Mouse (Mus musculus) adrenal gland (tissue): ENCODE measurements around the gene Ppp4c.
"Not testable (repeated sequence)": the region's sequence is repeated elsewhere in the genome, so short reads cannot be mapped to it uniquely, and the experiment has no call there.

Experiments used
- intact Hi-C: fragments of 180-260 bp; cut with DNase I; formaldehyde crosslinking; loops from one replicate; pipeline ENCODE4 v1.15.1; 2025

The Ppp4c gene

GRCm38 (mm10) chr7:126781661-126782370, 10.5 kb downstream of the Ppp4c start:
- intact Hi-C loops = no loop called here

GRCm38 (mm10) chr7:126780971-126781635, 11.2 kb downstream of the Ppp4c start, which contains the start of gene Tbx6:
Gene Tbx6, plus strand, starts transcription at chr7:126781483.
- intact Hi-C loops = no loop called here

- intact Hi-C loops = no loop called here
Measured at GRCm38 (mm10) chr7:126779983-126780970, 12.0 kb downstream of the Ppp4c start.

GRCm38 (mm10) chr7:126779101-126779500, 13.2 kb downstream of the Ppp4c start:
- intact Hi-C loops = not testable (repeated sequence)

- intact Hi-C loops = no loop called here
Measured at GRCm38 (mm10) chr7:126778147-126778546, 14.1 kb downstream of the Ppp4c start.

- intact Hi-C loops = no loop called here
Measured at GRCm38 (mm10) chr7:126777476-126777875, 14.8 kb downstream of the Ppp4c start.

- intact Hi-C loops = no loop called here
Measured at GRCm38 (mm10) chr7:126776598-126777057, 15.7 kb downstream of the Ppp4c start, which contains the start of gene Ypel3. Gene Ypel3, plus strand, starts transcription at chr7:126776955.

GRCm38 (mm10) chr7:126775978-126776234, 16.4 kb downstream of the Ppp4c start:
- intact Hi-C loops = no loop called here

GRCm38 (mm10) chr7:126775185-126775977, 16.9 kb downstream of the Ppp4c start:
- intact Hi-C loops = no loop called here

GRCm38 (mm10) chr7:126774463-126774862, 17.8 kb downstream of the Ppp4c start:
- intact Hi-C loops = no loop called here

GRCm38 (mm10) chr7:126773351-126773750, 18.9 kb downstream of the Ppp4c start:
- intact Hi-C loops = no loop called here

- intact Hi-C loops = no loop called here
Measured at GRCm38 (mm10) chr7:126770784-126771183, 21.5 kb downstream of the Ppp4c start.

GRCm38 (mm10) chr7:126767001-126767400, 25.3 kb downstream of the Ppp4c start:
- intact Hi-C loops = no loop called here

GRCm38 (mm10) chr7:126766201-126766600, 26.1 kb downstream of the Ppp4c start, which contains the start of gene Gdpd3:
Gene Gdpd3, plus strand, starts transcription at chr7:126766334.
- intact Hi-C loops = no loop called here

- intact Hi-C loops = no loop called here
Measured at GRCm38 (mm10) chr7:126765540-126765939, 26.8 kb downstream of the Ppp4c start.

GRCm38 (mm10) chr7:126762471-126763008, 29.8 kb downstream of the Ppp4c start:
- intact Hi-C loops = loop anchor here (5.0 kb wide), 1 partner anchor 35 kb away; the partner anchor contains the start of gene Fam57b

GRCm38 (mm10) chr7:126761529-126762067, 30.7 kb downstream of the Ppp4c start:
- intact Hi-C loops = loop anchor here (5.0 kb wide), 1 partner anchor 36 kb away; the partner anchor contains the start of gene Fam57b

- intact Hi-C loops = loop anchor here (5.0 kb wide), 1 partner anchor 36 kb away; the partner anchor contains the start of gene Fam57b
Measured at GRCm38 (mm10) chr7:126760956-126761355, 31.3 kb downstream of the Ppp4c start.

GRCm38 (mm10) chr7:126760391-126760802, 31.9 kb downstream of the Ppp4c start:
- intact Hi-C loops = loop anchor here (5.0 kb wide), 1 partner anchor 37 kb away; the partner anchor contains the start of gene Fam57b
